Mouse (Mus musculus) cerebellum, adult 11 months (tissue): Measurements from ENCODE around the gene Scgb1a1.
"Not testable (repeated sequence)": the region's sequence is repeated elsewhere in the genome, so short reads cannot be mapped to it uniquely, and the experiment has no call there.

Experiments used
- DNase-seq: peaks from one replicate; pipeline ENCODE4 v3.0.0; 2022

The Scgb1a1 gene

GRCm38 (mm10) chr19:9065621-9066561, 21.9 kb downstream of the Scgb1a1 start:
- no peak for DNase-seq

GRCm38 (mm10) chr19:9063831-9064230, 23.9 kb downstream of the Scgb1a1 start:
- no peak for DNase-seq

DNA sequence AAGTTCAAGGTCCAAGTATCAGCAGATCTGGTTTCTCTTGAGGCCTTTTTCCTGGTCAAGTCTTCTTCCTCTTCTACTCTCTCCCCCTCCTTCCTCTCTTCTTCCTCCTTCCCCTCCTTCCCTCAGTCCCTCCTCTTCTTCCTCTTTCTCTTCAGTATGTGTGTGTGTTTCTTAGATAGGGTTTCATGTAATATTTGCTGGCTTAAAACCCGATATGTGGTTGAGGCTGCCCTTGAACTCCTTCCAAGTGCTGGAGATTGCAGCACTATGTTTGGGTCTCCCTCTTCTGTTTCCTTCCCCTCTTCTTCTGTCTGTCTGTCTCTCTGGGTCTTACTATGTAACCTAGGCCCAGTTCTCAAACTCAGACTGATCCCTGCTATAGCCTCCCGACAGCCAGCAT, 24.9 kb downstream of the Scgb1a1 start:
- DNase-seq, result no peak

DNA sequence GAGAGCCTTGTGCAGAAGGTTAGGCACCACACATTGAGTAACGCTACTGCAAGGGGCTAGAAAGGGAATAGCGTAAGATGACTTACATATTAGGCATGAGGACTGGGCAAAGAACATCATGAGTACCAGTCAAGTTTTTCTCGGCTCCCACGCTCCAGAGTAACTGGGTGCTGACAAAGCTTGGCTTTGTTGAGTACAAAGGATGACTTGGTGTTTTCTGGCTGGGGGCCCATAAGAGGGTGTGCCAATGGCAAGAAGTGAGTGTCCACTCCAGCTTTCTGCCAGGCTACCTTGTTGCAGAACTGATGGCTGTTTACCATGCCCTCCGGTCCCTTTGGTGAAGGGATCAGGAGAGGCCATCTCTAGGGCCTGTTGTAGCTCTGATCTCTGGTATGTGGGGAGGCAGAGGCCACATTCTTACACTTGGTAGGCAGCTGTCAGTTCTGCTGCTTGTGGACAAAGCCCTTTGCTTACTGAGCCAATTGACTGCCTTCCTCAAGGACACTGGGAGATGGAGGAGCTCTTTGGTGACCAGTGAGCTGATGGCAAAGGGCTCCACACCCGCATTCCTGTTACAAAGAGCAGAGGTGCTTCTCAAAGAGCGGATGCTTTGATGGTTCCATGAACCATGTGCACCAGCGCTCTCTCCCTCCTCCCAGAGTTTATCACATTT, 26.4 kb downstream of the Scgb1a1 start:
- DNase-seq, result no peak

DNA sequence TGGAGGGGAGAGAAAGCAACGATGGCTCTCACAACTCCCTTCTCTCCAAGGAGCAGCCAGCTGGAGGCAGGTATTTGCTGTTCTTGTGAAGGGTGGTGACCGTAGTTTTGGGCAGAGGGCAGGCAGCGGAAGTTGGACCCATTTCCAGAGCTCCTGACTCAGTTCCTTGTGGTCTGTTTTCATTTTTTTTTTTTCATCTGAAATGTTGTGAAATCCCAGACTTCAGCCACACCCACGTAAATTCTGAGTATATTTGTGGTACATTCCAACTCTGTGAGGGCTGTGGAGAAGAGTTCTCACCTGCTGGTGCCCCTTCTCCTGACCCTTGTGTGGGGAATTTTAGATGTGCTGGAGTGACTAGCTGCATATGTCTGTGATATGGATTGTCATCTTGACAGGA, 27.7 kb downstream of the Scgb1a1 start:
- no peak for DNase-seq

DNA sequence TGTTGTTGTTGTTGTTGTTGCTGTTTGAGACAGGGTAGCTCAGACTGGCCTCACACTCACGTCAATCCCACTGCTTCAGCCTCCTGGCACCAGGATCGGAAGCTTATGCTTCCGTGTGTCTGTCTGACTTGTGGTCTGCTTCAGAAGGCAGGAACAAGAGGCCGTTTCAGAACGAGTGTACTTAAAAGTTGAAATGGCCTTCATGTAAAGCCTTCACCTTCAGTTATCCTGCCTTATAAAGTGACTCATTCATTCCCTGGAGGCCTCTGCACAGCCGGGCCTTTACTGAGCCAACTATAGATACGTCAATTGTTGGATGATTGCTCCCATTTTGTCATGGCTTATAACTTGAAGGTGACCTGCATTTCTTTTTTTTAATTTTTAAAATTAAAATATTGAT, 28.4 kb downstream of the Scgb1a1 start:
- no peak for DNase-seq

DNA sequence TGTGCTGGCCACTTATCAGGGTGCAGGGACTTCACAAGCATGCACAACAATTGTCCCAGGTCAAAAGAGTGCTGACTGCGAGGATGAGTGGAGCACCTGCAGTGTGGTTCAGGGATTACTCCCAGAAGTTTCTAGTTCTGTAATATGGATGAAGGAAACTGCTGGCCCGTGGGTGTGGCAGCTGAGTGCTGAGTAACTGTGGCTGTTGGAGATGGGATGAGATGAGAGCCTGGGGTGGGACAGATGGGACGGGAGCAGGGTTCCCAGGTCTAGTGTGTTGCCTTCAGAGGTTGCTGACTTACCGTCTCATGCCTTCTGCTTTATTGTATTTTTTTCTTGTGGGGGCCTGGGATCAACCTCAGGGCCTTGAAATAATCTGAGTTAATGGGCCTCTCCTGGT, 28.8 kb downstream of the Scgb1a1 start:
- DNase-seq, result no peak

- no peak for DNase-seq
Observed at GRCm38 (mm10) chr19:9058331-9058884, 29.4 kb downstream of the Scgb1a1 start.

- DNase-seq, result no peak
Observed at GRCm38 (mm10) chr19:9057679-9058078, 30.1 kb downstream of the Scgb1a1 start.

DNA sequence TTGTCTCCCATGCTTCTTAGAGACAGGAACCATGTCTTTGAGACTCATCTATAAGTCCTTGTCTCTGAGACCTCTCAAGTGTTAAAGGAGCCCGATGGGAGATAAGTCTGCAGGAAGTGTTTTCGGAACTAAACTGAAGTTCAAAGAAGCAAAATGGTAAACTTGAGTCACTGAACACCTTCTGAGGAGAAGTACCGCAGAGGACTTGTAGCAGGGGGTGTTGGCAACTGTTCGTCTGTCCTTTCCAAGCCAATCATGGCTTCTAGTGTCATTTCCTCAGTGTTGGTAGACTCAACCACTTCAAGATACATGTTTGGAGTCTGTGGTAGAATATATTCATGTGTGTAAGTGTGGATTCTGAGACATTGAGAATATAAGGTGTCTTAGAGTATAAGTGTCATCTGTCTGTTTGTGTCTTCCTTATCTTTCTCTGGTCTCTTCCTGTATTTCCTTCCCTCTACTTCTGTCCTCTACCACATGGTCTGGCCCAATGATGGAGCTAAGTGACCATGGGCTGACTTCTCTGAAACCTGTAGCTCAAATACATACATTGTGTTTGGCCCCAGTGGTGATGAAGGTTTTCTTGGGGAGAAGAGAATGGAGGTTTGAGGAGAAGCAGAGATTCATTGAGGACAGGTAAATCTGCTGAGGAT, 31.9 kb downstream of the Scgb1a1 start:
- no peak for DNase-seq

- no peak for DNase-seq
Observed at GRCm38 (mm10) chr19:9055153-9055552, 32.6 kb downstream of the Scgb1a1 start.

DNA sequence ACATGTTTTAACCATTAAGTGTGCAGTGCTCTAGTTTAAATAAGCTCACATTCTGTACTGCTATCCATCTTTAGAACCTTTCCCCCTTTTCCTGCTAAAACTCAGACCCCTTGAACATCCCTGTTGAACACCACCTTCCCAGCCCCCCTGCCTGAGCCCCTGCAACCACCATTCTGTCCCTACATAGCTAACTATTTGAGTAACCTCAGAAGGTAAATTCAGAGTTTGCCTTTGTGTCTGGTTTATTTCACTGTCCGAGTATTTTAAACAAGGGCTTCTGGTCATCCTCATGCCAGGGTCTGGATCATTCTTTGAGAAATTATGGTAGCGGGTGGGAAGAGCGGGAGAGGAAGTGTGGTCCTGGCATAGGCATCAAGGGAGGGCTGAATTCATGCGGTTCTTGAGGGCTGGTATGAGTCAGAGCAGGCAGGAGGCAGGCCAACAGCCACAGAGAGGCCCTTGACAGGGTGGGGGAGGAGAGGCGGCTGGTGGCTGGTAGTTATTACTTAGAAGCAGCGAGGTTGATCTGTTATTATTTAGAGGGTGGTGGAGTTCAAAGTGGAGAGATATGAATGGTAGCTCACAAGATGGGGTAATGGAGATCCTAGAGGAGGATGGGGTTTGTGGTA, 34.8 kb downstream of the Scgb1a1 start:
- DNase-seq, result no peak

DNA sequence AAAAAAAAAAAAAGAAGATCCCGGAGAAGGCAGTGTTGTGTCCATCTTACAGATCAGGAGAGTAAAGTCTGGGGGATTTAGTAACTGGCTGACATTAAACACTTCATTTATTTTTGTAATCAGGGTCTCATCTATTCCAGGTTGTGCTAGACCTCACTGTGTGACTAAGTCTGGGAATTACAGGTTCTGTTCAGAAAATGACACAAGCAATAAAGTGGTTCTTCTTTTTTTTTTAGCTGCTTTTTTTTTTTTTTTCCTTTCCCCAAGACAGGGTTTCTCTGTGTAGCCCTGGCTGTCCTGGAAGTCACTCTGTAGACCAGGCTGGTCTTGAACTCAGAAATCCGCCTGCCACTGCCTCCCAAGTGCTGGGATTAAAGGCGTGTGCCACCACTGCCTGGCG, 35.8 kb downstream of the Scgb1a1 start:
- DNase-seq, result not testable (repeated sequence)

DNA sequence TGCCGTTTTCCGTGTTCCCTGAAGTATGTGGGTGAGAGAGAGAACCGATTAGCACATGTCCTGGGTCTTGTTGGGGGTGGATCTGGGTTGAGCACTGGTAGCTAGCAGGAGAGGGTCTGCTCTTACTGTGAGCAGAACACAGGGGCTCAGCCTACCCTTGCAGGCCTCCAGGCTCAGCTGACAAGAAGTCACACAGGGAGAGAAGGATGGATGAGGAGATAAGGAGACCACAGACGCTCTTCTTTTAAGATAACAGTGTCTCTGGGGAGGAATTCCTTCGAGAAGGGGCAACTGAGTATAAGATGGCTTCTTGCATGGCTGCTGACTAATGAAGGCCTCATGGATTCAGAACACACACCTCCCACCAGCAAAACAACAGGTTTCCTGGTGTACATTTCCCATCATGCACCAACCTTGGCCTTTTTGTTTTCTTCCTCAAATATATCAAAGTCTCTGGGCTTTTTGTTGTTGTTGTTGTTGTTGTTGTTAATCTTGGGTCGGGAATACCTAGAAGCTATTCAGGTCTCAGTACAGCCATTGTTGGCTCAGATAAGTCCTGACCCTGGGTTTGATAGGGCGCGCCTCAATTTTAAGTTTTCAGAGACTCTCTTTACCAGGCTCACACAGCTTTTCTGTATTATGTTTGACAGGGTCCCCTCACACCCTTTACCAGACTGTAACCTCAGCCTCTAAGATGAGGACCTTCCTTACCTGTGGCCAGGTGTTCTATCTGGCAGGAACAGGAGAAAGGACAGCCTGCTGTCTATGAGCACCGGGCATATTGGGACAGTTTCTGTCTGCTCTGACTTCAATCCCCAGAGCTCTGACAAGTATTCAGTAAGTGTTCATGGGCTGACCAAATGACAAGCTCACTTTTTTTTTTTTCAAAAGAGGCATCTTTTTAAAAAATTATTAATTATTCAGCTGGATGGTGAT, 37.2 kb downstream of the Scgb1a1 start:
- no peak for DNase-seq

DNA sequence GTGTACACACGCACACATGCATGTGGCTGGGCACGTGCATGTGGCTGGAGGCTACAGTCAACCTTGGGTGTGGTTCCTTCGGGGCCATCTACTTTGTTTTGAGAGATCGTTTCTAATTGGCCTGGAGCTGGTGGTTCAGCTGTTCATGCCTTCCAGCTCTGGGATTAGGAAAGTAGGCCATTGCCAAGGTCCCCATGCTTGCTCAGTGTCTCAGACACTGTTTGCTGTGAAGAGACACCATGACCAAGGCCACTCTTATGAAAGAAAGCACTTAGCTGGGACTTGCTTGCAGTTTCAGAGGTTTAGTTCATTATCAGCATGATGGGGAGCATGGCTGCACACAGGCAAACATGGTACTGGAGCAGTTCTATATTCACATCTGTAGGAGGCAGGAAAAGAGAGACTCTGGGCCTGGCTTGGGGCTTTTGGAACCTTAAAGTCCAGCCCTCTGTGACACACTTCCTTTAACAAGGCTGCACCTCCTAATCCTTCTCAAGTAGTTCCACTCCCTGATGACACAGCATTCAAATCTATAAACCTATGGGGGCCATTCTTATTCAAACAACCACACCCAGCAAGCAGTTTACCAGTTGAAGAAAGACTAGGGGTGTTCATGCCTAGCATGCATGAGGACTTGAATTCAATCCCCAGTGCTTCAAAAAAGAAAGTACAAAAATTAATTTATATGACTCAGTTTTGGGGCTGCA, 38.6 kb downstream of the Scgb1a1 start:
- no peak for DNase-seq

GRCm38 (mm10) chr19:9047946-9048387, 39.8 kb downstream of the Scgb1a1 start:
- no peak for DNase-seq

DNA sequence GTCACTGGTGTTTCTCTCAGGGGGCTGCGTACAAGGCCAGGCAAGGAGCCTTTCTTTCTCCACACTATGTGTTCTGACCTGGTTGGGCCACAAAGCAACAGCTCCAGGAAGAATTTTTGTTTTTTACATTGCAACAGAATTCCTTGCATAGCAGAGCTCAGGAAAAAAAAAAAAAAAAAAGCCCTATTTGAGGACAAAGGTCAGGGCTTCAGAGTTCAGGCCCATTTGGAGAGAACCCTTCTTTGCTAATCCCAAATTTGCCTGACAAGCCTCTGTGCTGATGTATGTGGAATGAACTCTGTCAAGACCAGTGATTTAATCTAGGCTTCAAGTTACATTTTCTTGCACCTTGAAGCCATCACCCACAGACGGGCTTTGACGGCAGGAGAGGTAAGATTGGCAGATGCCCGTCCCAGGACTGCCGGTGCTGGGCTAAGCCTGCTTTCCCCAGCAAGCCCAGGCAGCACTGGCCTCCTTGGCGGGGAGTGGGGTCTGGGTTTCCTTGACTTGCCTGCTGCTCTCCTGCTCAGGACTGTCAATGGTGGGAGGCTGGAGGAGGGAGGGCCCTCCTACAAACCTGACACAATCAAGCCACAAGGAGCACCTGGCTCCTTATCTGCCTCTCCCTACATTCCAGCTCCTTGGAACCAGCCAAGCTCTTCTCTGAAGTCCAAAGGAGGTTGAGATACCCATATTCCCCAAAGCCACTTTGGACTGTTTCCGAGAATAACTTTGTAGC, 40.4 kb downstream of the Scgb1a1 start:
- no peak for DNase-seq

DNA sequence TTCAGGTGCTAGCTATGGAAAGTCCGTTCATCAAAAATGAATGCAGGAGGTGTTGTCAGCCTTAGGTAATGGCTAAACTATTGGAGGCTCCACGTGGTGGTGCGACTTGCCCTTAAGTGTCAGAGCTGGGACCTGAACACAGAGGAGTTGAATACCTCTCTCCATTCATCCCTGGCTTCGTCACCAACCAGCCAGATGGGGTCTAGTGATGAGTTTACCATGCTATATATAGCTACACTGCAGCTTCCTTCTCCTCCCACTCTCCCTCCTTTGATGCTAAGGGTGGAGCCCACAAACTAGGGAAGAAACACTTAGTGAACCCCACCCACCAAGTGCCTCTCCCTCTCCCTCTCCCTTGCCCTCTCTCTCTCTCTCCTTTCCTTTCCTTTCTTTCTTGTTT, 43.5 kb downstream of the Scgb1a1 start:
- no peak for DNase-seq

- DNase-seq, result no peak
Observed at GRCm38 (mm10) chr19:9043123-9043522, 44.6 kb downstream of the Scgb1a1 start.

- DNase-seq, result no peak
Observed at GRCm38 (mm10) chr19:9041074-9041473, 46.7 kb downstream of the Scgb1a1 start.
